Mouse (Mus musculus) bone marrow macrophage, adult 2 months (primary cell): ENCODE results near the gene Cpne6.

ENCODE experiments used
- CTCF ChIP-seq: IDR thresholded peaks from 2 replicates; pipeline ENCODE4 v1.5.1; 2012; ENCODE audit warnings: low read depth, mild to moderate bottlenecking, low read length, moderate library complexity
- POLR2A ChIP-seq: IDR thresholded peaks from 2 replicates; pipeline ENCODE4 v1.6.1; 2012; ENCODE audit warnings: mild to moderate bottlenecking, low read depth, low read length, borderline replicate concordance

- TF ChIP-seq CTCF (no peak), POLR2A (no peak)
Measured at GRCm38 (mm10) chr14:55505612-55506011, 4.6 kb upstream of the Cpne6 start.
